Mouse (Mus musculus) E14TG2a.4 (cell line): ENCODE measurements around the gene Grwd1.

ENCODE experiments used
- CTCF ChIP-seq: conservative IDR thresholded peaks from 2 replicates; pipeline ENCODE4 v1.5.1; 2014; ENCODE audit warnings: low read length
- NANOG ChIP-seq: IDR thresholded peaks from 2 replicates; pipeline ENCODE4 v1.6.1; 2014; ENCODE audit warnings: borderline replicate concordance, low read length, mixed read lengths
- POU5F1 ChIP-seq: IDR thresholded peaks from 2 replicates; pipeline ENCODE4 v1.6.1; 2014; ENCODE audit warnings: low read length, borderline replicate concordance

DNA sequence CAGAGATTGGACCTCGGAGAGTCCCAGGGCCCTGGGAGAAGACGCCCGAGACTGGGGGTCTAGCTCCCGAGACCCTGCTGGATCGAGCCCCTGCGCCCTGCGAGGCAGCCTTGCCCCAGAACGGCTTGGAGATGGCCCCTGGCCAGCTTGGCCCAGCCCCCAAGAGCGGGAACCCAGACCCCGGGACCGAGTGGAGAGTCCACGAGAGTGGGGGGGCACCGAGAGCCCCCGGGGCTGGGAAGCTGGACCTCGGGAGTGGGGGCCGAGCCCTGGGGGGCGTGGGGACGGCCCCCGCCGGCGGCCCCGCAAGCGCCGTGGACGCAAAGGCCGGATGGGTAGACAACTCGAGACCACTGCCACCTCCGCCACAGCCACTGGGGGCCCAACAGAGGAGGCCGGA, 35.8 kb downstream of the Grwd1 start:
- TF ChIP-seq CTCF (no peak), NANOG (no peak), POU5F1 (no peak)
